Mouse (Mus musculus): ENCODE data around the gene Mtx1.
A peak's percentile ranks its signal among the peaks of the same experiment; 100 is the strongest.

GRCm38 (mm10) chr3:89250435-89251040 is 23.6 kb upstream of the Mtx1 start:
- no peak for TF ChIP-seq EP300 (optimal IDR thresholded peaks at IDR 0.05)
- TF ChIP-seq CTCF (IDR thresholded peaks at IDR 0.05; ENCODE audit: low read depth) = peak; percentile 85

All from stomach, postnatal 0 days (tissue).